Comparison of ENCODE assay signal across 26 mouse cellular contexts in genomic region chr4:129158549-129158948, GRCm38 (mm10). TPM values are rescaled to one million over a fixed set of nuclear protein-coding genes. Genes with fewer than 3 reads are reported as not detected.
DNase-seq lines count a peak whose midpoint lies in the region; ATAC-seq lines count a peak whose summit lies in the region.
"Had no signal": no experiment of that assay in that cellular context is flagged by ENCODE, and none has a peak within 500 bp of the region (broad histone marks: within the 10 kb centered on the region; RNA-seq: fewer than 3 reads in every experiment).

No protein-coding gene starts in this region.

- peaks cover 12% of the 10 kb centered on the region for H3K4me1 ChIP-seq in heart, embryonic 16.5 days (ENCODE audit: control insufficient read depth, insufficient read depth, low read length)
- peaks cover 8% of the 10 kb centered on the region for H3K4me1 ChIP-seq in heart, embryonic 10.5 days
- 0 out of 2 replicates have a peak, but pooled peaks cover 4% of the 10 kb centered on the region for H3K4me1 ChIP-seq in intestine, embryonic 16.5 days (ENCODE audit: control insufficient read depth, insufficient read depth, low read length)
- H3K4me1 ChIP-seq in liver, embryonic 16.5 days (ENCODE audit: control insufficient read depth, low read depth, low read length), result peaks cover 6% of the 10 kb centered on the region
- no peaks in the 10 kb centered on the region for H3K4me1 ChIP-seq in hindbrain, embryonic 13.5 days (replicated peaks)
- H3K4me1 ChIP-seq: neural tube, embryonic 15.5 days had no signal

- no peak overlapping the region for H3K9ac ChIP-seq in heart, embryonic 16.5 days (ENCODE audit: low read length)
- H3K9ac ChIP-seq in intestine, embryonic 16.5 days (ENCODE audit: low read depth, low read length), result no peak overlapping the region
- H3K9ac ChIP-seq in liver, embryonic 16.5 days (ENCODE audit: low read depth, low read length), result no peak overlapping the region
- H3K9ac ChIP-seq in hindbrain, embryonic 13.5 days, result no peak overlapping the region
- H3K9ac ChIP-seq: neural tube, embryonic 15.5 days had no signal

- no peaks in the 10 kb centered on the region for H3K27me3 ChIP-seq in heart, embryonic 16.5 days (ENCODE audit: control insufficient read depth, insufficient read depth, low read length)
- no peaks in the 10 kb centered on the region for H3K27me3 ChIP-seq in heart, embryonic 10.5 days (ENCODE audit: insufficient read depth, poor library complexity, severe bottlenecking)
- H3K27me3 ChIP-seq in intestine, embryonic 16.5 days (replicated peaks; ENCODE audit: control insufficient read depth, insufficient read depth, low read length), result no peaks in the 10 kb centered on the region
- H3K27me3 ChIP-seq in liver, embryonic 16.5 days (ENCODE audit: control insufficient read depth, insufficient read depth, low read depth, low read length), result no peaks in the 10 kb centered on the region
- no peaks in the 10 kb centered on the region for H3K27me3 ChIP-seq in hindbrain, embryonic 13.5 days
- H3K27me3 ChIP-seq: neural tube, embryonic 15.5 days had no signal

- H3K27ac ChIP-seq in heart, embryonic 16.5 days (ENCODE audit: low read length), result peak overlapping the region; percentile 46; the same call in 1 of the 2 replicates
- no peak overlapping the region for H3K27ac ChIP-seq in heart, embryonic 10.5 days
- no peak overlapping the region for H3K27ac ChIP-seq in intestine, embryonic 16.5 days (ENCODE audit: low read length)
- no peak overlapping the region for H3K27ac ChIP-seq in liver, embryonic 16.5 days (ENCODE audit: low read length)
- H3K27ac ChIP-seq in hindbrain, embryonic 13.5 days, result no peak overlapping the region
- H3K27ac ChIP-seq: gastrocnemius, adult 2 months; neural tube, embryonic 15.5 days had no signal

- H3K4me2 ChIP-seq in heart, embryonic 16.5 days (ENCODE audit: low read depth, low read length), result no peak overlapping the region
- H3K4me2 ChIP-seq in intestine, embryonic 16.5 days (ENCODE audit: low read depth, low read length), result no peak overlapping the region
- no peak overlapping the region for H3K4me2 ChIP-seq in liver, embryonic 16.5 days (ENCODE audit: low read depth, low read length)
- H3K4me2 ChIP-seq in hindbrain, embryonic 13.5 days, result no peak overlapping the region
- H3K4me2 ChIP-seq: neural tube, embryonic 15.5 days had no signal

- 0 out of 2 replicates have a peak, but pooled peaks have one; percentile 37 for ATAC-seq in heart, embryonic 16.5 days (replicated peaks; ENCODE audit: extremely low read depth, insufficient read depth, low FRiP score)
- peak; percentile 86 for ATAC-seq in intestine, embryonic 16.5 days
- peak; percentile 93 for ATAC-seq in liver, embryonic 16.5 days (ENCODE audit: low read depth)
- no peak for ATAC-seq in hindbrain, embryonic 13.5 days (ENCODE audit: low FRiP score)
- ATAC-seq: CD4-positive, CD25-positive, alpha-beta regulatory T cell, adult 4 months; hindbrain, embryonic 16.5 days had no signal

- H3K9me3 ChIP-seq in heart, embryonic 16.5 days (replicated peaks; ENCODE audit: control insufficient read depth, low read length), result no peaks in the 10 kb centered on the region
- H3K9me3 ChIP-seq in heart, embryonic 10.5 days, result no peaks in the 10 kb centered on the region
- no peaks in the 10 kb centered on the region for H3K9me3 ChIP-seq in intestine, embryonic 16.5 days (ENCODE audit: control insufficient read depth, low read length)
- H3K9me3 ChIP-seq in liver, embryonic 16.5 days (replicated peaks; ENCODE audit: control insufficient read depth, low read length), result no peaks in the 10 kb centered on the region
- H3K9me3 ChIP-seq in hindbrain, embryonic 13.5 days, result no peaks in the 10 kb centered on the region
- H3K9me3 ChIP-seq: G1E; neural tube, embryonic 15.5 days had no signal

- WGBS in heart, embryonic 16.5 days, result 32% methylated on average over 3 of the region's 3 CpGs
- WGBS in heart, embryonic 10.5 days, result 41% methylated on average over 3 of the region's 3 CpGs
- WGBS in intestine, embryonic 16.5 days, result 37% methylated on average over 3 of the region's 3 CpGs
- WGBS in liver, embryonic 16.5 days (ENCODE audit: insufficient replicate concordance), result 28% methylated on average over 3 of the region's 3 CpGs
- WGBS in hindbrain, embryonic 13.5 days, result 71% methylated on average over 3 of the region's 3 CpGs

- DNase-seq in adrenal gland, adult 2 months, result peak; percentile 56
- DNase-seq in adrenal gland, adult 18-20 months (ENCODE audit: low spot score in 2 of 2), result no peak
- no peak for DNase-seq in heart, embryonic 10.5 days (ENCODE audit: low spot score)
- no peak for DNase-seq in kidney, postnatal 10 days
- DNase-seq: cerebellum, postnatal 14 days; gastrocnemius, adult 2 months; heart, postnatal 14 days; kidney, adult 8-10 months; kidney, postnatal 36 days; lung, adult 2 months; lung, postnatal 4 days; midbrain, embryonic 14.5 days; right cerebral cortex, postnatal 4 days; thymus, postnatal 4 days had no signal

- peaks cover 27% of the 10 kb centered on the region for H3K36me3 ChIP-seq in heart, embryonic 16.5 days (ENCODE audit: control insufficient read depth, insufficient read depth)
- peaks cover 58% of the 10 kb centered on the region for H3K36me3 ChIP-seq in heart, embryonic 10.5 days
- no peaks in the 10 kb centered on the region for H3K36me3 ChIP-seq in intestine, embryonic 16.5 days (ENCODE audit: control insufficient read depth, insufficient read depth, low read length)
- H3K36me3 ChIP-seq in liver, embryonic 16.5 days (ENCODE audit: control insufficient read depth, insufficient read depth), result no peaks in the 10 kb centered on the region; the same call in 1 of the 2 replicates
- peaks cover 41% of the 10 kb centered on the region for H3K36me3 ChIP-seq in hindbrain, embryonic 13.5 days

- no peak overlapping the region for H3K4me3 ChIP-seq in heart, embryonic 16.5 days (ENCODE audit: low read length)
- H3K4me3 ChIP-seq in heart, embryonic 10.5 days, result no peak overlapping the region
- no peak overlapping the region for H3K4me3 ChIP-seq in intestine, embryonic 16.5 days (ENCODE audit: low read length)
- no peak overlapping the region for H3K4me3 ChIP-seq in liver, embryonic 16.5 days (ENCODE audit: low read depth, low read length)
- H3K4me3 ChIP-seq in hindbrain, embryonic 13.5 days, result no peak overlapping the region
- H3K4me3 ChIP-seq: gastrocnemius, adult 2 months; myocyte; neural tube, embryonic 15.5 days had no signal

RNA-seq across cellular contexts. Expression of gene Fndc5, which starts 21.8 kb away (rescaled TPM):
- total RNA-seq in adrenal gland, adult 2 months (2021), result 1 to 10 TPM; 3.1 to 7.4 TPM
- 2.6 and 5.7 TPM in 2 replicates for polyA plus RNA-seq in adrenal gland, adult 2 months (2012; rRNA removed)
- 1 to 10 TPM; 2.1 to 6.3 TPM for total RNA-seq in adrenal gland, adult 18-20 months (2021)
- polyA plus RNA-seq in heart, embryonic 16.5 days (2015; fragmentation: Nextera tagmentation; extraction: Ambion mirVana), result 9.2 and 10.9 TPM in 2 replicates
- polyA plus RNA-seq in heart, embryonic 10.5 days (2016; fragmentation: Nextera tagmentation; extraction: Ambion mirVana), result 3.3 and 3.9 TPM in 2 replicates
- 1.5 and 2.2 TPM in 2 replicates for polyA plus RNA-seq in intestine, embryonic 16.5 days (2015; fragmentation: Nextera tagmentation; extraction: Ambion mirVana)
- polyA plus RNA-seq in liver, embryonic 16.5 days (2015; fragmentation: Nextera tagmentation; extraction: Ambion mirVana), result 0.44 and 0.71 TPM in 2 replicates
- 5.4 and 6.5 TPM in 2 replicates for polyA plus RNA-seq in hindbrain, embryonic 13.5 days (2015; fragmentation: Nextera tagmentation; extraction: Ambion mirVana)
- total RNA-seq: granulocyte monocyte progenitor cell, adult 5-6 weeks had no signal

RNA-seq across cellular contexts. Expression of gene S100pbp, which starts 31.0 kb away (rescaled TPM):
- 10 to 100 TPM; 21.1 to 21.4 TPM for total RNA-seq in adrenal gland, adult 2 months (2021)
- polyA plus RNA-seq in adrenal gland, adult 2 months (2012; rRNA removed), result 6.4 and 7.5 TPM in 2 replicates
- 10 to 100 TPM; 17.6 to 19.9 TPM for total RNA-seq in adrenal gland, adult 18-20 months (2021)
- 10.9 and 11.8 TPM in 2 replicates for polyA plus RNA-seq in heart, embryonic 16.5 days (2015; fragmentation: Nextera tagmentation; extraction: Ambion mirVana)
- polyA plus RNA-seq in heart, embryonic 10.5 days (2016; fragmentation: Nextera tagmentation; extraction: Ambion mirVana), result 19.9 and 20.1 TPM in 2 replicates
- polyA plus RNA-seq in intestine, embryonic 16.5 days (2015; fragmentation: Nextera tagmentation; extraction: Ambion mirVana), result 10.3 and 10.9 TPM in 2 replicates
- polyA plus RNA-seq in liver, embryonic 16.5 days (2015; fragmentation: Nextera tagmentation; extraction: Ambion mirVana), result 6.1 and 6.3 TPM in 2 replicates
- polyA plus RNA-seq in hindbrain, embryonic 13.5 days (2015; fragmentation: Nextera tagmentation; extraction: Ambion mirVana), result 17.6 and 18.0 TPM in 2 replicates

RNA-seq across cellular contexts. Expression of gene Yars, which starts 31.0 kb away (rescaled TPM):
- 10 to 100 TPM; 84.8 to 98.6 TPM for total RNA-seq in adrenal gland, adult 2 months (2021)
- polyA plus RNA-seq in adrenal gland, adult 2 months (2012; rRNA removed), result 7.2 and 11.2 TPM in 2 replicates
- 10 to 100 TPM; 77.3 to 77.4 TPM for total RNA-seq in adrenal gland, adult 18-20 months (2021)
- 45.9 and 53.3 TPM in 2 replicates for polyA plus RNA-seq in heart, embryonic 16.5 days (2015; fragmentation: Nextera tagmentation; extraction: Ambion mirVana)
- 75.8 and 84.8 TPM in 2 replicates for polyA plus RNA-seq in heart, embryonic 10.5 days (2016; fragmentation: Nextera tagmentation; extraction: Ambion mirVana)
- polyA plus RNA-seq in intestine, embryonic 16.5 days (2015; fragmentation: Nextera tagmentation; extraction: Ambion mirVana), result 104 and 107 TPM in 2 replicates
- 56.4 and 61.8 TPM in 2 replicates for polyA plus RNA-seq in liver, embryonic 16.5 days (2015; fragmentation: Nextera tagmentation; extraction: Ambion mirVana)
- polyA plus RNA-seq in hindbrain, embryonic 13.5 days (2015; fragmentation: Nextera tagmentation; extraction: Ambion mirVana), result 104 and 106 TPM in 2 replicates

RNA-seq across cellular contexts. Expression of gene Hpca, which starts 36.7 kb away (rescaled TPM):
- 1 to 10 TPM in 1 of 2 experiments, under 1 TPM in 1; 0.66 to 1.1 TPM for total RNA-seq in adrenal gland, adult 2 months (2021)
- polyA plus RNA-seq in adrenal gland, adult 2 months (2012; rRNA removed), result 1.4 and 2.6 TPM in 2 replicates
- total RNA-seq in adrenal gland, adult 18-20 months (2021), result 1 to 10 TPM; 2.1 to 3.1 TPM
- polyA plus RNA-seq in heart, embryonic 16.5 days (2015; fragmentation: Nextera tagmentation; extraction: Ambion mirVana), result 0.60 and 0.88 TPM in 2 replicates
- 1.4 TPM in 1 of 2 replicates, not detected in the other for polyA plus RNA-seq in heart, embryonic 10.5 days (2016; fragmentation: Nextera tagmentation; extraction: Ambion mirVana)
- 4.0 and 4.5 TPM in 2 replicates for polyA plus RNA-seq in intestine, embryonic 16.5 days (2015; fragmentation: Nextera tagmentation; extraction: Ambion mirVana)
- 0.27 and 0.37 TPM in 2 replicates for polyA plus RNA-seq in liver, embryonic 16.5 days (2015; fragmentation: Nextera tagmentation; extraction: Ambion mirVana)
- 36.3 and 39.7 TPM in 2 replicates for polyA plus RNA-seq in hindbrain, embryonic 13.5 days (2015; fragmentation: Nextera tagmentation; extraction: Ambion mirVana)
- total RNA-seq: G1E; gastrocnemius, adult 2 months; granulocyte monocyte progenitor cell, adult 5-6 weeks had no signal
- polyA plus RNA-seq: CD4-positive, CD25-positive, alpha-beta regulatory T cell, adult 4 months; G1E; lung, adult 2 months had no signal

RNA-seq across cellular contexts. Expression of gene Tmem54, which starts 53.2 kb away (rescaled TPM):
- total RNA-seq in adrenal gland, adult 2 months (2021), result not detected
- not detected in 2 replicates for polyA plus RNA-seq in adrenal gland, adult 2 months (2012; rRNA removed)
- not detected for total RNA-seq in adrenal gland, adult 18-20 months (2021)
- polyA plus RNA-seq in heart, embryonic 16.5 days (2015; fragmentation: Nextera tagmentation; extraction: Ambion mirVana), result 0.96 and 1.7 TPM in 2 replicates
- polyA plus RNA-seq in heart, embryonic 10.5 days (2016; fragmentation: Nextera tagmentation; extraction: Ambion mirVana), result 1.1 and 5.6 TPM in 2 replicates
- polyA plus RNA-seq in intestine, embryonic 16.5 days (2015; fragmentation: Nextera tagmentation; extraction: Ambion mirVana), result 159 and 167 TPM in 2 replicates
- 0.58 and 1.7 TPM in 2 replicates for polyA plus RNA-seq in liver, embryonic 16.5 days (2015; fragmentation: Nextera tagmentation; extraction: Ambion mirVana)
- polyA plus RNA-seq in hindbrain, embryonic 13.5 days (2015; fragmentation: Nextera tagmentation; extraction: Ambion mirVana), result not detected in 2 replicates
- total RNA-seq: G1E; gastrocnemius, adult 2 months; granulocyte monocyte progenitor cell, adult 5-6 weeks; heart, postnatal 14 days; layer of hippocampus, postnatal 10 days; left cerebral cortex, postnatal 25 days had no signal
- polyA plus RNA-seq: CD4-positive, CD25-positive, alpha-beta regulatory T cell, adult 4 months; G1E; midbrain, embryonic 14.5 days; neural tube, embryonic 15.5 days had no signal
